Mouse (Mus musculus): ENCODE results near the gene Lemd2.
A peak's percentile ranks its signal among the peaks of the same experiment; 100 is the strongest.

Lemd2 gene

DNA sequence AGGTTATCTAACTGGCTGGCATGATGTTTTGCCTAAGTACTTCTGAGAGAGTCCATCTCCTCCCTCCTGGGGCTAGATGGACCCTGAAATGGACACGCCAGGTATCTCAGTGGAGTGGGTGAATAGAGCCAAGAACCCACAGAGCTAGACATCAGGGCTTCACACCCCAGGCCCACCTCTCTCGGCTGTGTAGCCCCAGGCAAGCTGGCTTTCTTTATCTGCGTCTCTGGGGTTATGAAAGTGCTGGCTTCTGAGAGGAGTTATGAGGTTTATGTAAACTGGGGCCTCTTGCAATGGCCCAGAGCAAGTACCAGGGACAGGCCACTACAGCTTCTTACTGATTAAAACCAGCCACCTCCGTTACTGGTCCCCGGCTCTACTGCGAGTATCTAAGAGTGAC, 49.4 kb downstream of the Lemd2 start:
- no peak for DNase-seq

DNA sequence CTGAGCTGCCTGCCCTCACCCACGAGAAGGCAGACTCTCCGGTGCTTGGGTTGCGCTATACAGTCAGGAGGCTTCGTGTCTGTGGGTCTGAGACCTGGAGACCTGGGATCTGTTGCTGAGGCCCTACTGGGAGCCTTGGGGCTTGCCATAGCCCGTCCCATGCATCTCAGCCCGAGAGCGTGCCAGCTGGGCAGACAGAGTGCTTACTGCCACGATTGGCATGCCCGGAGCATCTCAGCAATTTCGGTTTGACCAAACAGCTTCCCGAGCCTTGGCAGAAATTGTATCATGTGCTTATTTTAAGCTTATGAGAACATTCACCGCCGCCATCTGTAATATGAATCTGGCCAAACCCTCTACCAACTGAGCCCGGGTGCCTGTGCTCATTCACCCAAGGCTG, 50.0 kb downstream of the Lemd2 start:
- DNase-seq = no peak

DNA sequence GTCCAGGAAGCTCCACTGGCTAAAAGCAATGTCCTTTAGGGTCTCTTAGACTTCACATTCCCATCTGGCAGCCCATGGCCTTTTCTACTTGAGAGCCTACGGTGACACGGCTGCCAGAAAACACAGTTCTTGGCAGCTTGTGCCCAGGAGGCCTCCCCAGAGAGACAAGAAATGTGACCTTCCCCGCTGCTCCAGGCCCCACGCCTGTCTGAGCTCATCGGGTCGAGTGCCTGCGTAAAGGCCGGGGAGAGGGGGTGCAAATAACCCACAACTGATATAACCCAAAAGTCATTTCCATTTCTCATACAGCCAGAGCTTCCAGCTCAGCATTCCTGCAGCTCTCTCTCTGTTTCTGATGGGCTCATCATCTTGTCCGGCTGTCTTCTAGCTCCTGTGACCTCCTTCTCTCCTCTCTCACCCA, 50.5 kb downstream of the Lemd2 start:
- no peak for DNase-seq

DNA sequence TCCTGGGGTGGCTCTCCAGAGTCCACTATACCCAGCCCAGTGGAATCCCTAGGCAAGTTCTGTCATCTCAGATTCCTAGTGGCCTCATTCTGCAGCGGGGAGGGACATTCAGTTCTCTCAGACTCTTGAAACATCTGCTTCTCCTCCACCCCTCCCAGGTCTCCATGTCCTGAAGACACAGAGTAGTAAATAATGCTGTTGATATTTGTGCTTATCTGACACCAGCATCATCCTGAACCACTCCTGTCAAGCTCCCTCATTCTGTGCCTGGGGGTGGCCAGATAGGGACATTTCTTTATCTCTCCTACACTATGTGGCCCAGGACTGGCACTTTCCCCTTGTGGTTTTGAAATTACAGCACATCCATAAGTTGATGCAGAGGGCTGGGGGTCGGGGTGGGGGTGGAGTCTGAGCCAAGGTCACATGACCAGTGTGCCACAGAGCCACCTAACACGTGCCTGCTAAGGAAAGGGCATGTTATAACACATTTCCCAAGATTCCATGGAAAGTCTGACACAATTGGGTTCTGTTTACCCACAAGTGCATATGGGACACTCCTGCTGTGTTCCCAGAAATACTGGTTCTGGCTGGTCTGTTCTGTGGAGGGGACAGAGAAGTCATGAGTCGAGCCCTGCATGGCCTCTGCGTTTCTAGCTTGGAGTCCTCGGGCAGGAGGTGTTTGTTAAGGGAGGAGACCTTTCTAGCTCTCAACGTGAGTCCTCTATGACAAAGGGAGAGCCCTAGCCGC, 51.1 kb downstream of the Lemd2 start:
- DNase-seq = peak; percentile 86

DNA sequence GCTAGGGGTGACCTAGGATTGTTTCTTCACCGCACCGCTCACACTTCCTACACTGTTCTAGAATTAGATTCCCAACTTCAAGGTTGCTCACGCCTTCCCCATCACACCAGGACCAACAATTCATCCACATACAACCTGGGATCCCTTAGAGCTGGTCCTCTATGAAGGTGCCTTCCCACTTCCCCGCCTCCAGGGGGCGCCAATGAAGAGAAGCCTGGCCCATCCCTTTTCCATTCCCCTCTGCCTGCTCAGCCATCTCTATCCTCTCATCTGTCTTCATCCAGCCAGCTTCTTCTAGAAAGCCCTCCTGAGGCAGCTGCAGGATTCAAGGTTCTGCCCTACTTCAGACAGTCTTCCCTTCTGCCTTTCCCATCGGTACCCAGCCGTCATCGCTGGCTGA, 52.9 kb downstream of the Lemd2 start:
- DNase-seq = peak; percentile 79

DNA sequence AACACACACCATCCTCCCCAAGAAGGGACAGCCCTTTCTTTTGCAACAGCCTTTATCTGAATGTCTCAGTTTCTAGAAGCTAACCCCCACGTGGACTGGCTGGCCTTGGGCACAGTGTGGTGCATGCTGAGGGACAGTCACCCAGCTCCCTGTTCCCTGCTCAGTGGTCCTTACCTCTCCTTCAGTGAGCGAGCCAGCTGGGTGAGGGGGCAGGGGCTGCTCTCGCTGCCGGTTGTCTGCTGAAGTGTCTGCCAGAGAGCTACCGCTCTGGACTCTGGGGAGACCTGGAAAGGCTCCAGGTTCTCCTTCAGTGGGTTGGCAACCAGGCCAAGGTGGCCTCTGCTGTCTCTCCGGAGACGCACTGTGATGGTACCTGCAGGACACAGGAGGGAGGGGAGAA, 53.4 kb downstream of the Lemd2 start:
- no peak for DNase-seq

DNA sequence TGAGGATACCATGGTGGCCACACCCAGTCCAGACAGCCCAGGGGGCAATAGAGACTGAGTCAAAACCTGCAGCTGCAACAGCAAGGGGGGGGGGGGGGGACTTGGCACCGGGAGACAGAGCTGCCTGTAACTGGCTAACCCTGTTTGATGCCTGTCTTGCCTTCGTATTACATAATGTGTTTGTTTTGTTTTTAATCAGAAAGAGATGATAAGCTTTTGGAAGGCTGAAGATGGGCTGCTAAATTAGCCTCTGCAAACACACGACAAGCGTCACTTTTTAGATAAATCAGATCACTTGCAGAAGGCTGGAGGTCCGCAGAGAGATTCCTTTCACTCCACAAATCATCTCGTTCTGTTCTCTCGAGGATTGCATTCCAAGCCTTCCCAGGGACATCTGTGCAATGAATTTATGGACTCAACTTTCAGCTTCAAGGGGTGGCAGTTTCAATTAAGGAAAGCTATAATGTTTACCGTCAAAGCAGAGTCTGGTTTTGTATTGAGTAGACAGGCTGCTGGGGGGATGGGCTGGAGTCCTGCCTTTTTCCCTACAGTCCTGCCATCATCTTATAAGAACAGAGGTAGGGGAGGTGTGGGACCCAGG, 57.8 kb downstream of the Lemd2 start:
- no peak for DNase-seq

DNA sequence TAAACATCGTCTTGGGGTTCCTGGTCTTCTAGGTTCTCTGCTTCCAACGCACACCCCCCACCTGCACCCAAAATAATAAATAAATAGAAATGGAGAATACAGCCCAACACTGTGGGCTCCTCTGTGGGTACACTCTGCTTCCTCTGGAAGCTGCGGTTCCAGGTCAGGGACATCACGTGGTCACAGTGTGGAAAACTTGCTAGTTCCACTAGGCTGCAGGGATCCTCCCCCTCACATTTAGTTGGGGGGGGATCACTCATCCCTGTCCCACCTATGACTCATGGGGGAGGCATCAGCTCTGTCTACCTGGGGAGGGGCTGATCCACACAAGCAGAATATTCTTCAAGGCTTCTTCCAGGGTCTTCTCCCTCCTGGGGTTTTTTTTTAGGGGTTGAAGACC, 60.1 kb downstream of the Lemd2 start:
- no peak for DNase-seq

DNA sequence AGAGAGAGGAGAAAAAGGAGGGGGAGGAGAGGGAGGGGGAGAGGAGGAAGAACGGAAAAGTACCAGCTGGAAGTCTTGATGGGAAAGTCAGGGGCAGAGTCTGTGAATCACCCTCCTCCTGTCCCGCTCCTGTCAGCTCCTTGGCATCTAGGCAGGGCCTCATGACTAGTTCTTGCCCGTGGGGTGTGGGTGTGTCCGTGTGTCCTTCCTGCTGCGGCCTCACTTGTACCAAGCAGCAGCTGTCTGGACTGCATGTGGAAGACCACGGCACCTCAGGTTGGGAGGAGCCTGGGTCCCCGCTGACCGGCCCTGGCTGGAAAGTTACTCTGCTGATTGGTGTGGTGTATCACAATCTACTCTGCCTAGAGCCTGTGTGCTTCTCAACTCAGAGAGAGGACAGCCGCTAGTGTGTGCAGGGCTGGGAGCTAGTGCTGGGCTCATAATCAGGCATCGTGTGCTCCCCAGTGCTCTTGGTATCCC, 62.3 kb downstream of the Lemd2 start:
- no peak for DNase-seq

DNA sequence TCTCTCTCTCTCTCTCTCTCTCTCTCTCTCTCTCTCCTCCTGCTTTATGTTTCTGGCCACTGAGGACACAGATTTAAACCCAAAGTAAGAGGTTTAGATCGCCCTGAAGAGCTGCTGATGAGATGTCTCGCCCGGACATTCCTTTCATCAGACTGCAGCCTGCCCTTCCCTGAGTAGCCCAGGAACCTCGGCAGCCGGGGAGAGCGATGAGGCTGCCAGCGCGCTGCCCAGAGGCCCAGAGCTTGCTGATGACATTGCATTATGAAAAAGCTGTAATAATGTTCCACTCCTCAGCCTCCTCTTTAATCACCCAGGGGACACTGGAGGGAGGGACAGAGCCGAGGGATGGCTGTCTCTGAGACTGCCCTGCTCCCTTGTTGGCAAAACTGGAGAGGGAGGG, 64.0 kb downstream of the Lemd2 start:
- no peak for DNase-seq
